Mouse (Mus musculus): Measurements from ENCODE around the gene Lsg1. TPM values are rescaled to one million over a fixed set of nuclear protein-coding genes. Genes with fewer than 3 reads are reported as not detected.

The Lsg1 gene
- polyA plus RNA-seq, 1 experiment from 2014 or later, result 65.0 TPM

- WGBS, result 85% methylated on average over 1 of the region's 1 CpGs
- ATAC-seq (ENCODE audit: insufficient number of reproducible peaks, insufficient read depth, low FRiP score, low read depth), result no peak
- H3K9me3 ChIP-seq (ENCODE audit: control insufficient read depth, low read depth, low read length), result no peaks in the 10 kb centered on the region
- no peaks in the 10 kb centered on the region for H3K27me3 ChIP-seq (ENCODE audit: control insufficient read depth, insufficient read depth, low read length)
- no peak overlapping the region for H3K9ac ChIP-seq (replicated peaks; ENCODE audit: low read depth, low read length)
- no peak overlapping the region for H3K4me2 ChIP-seq (replicated peaks; ENCODE audit: low read depth, low read length)
- no peaks in the 10 kb centered on the region for H3K36me3 ChIP-seq (ENCODE audit: control insufficient read depth, insufficient read depth, low read length)
- H3K4me1 ChIP-seq (ENCODE audit: control insufficient read depth, insufficient read depth, low read length), result 0 out of 2 replicates have a peak, but pooled peaks cover 4% of the 10 kb centered on the region
- H3K27ac ChIP-seq (ENCODE audit: low read length), result no peak overlapping the region
- H3K4me3 ChIP-seq (ENCODE audit: low read depth, low read length), result no peak overlapping the region
These were observed 52.3 kb downstream of the Lsg1 start for GRCm38 (mm10) chr16:30535075-30535474.

- H3K4me1 ChIP-seq (ENCODE audit: control insufficient read depth, insufficient read depth, low read length), result no peaks in the 10 kb centered on the region
- no peak overlapping the region for H3K9ac ChIP-seq (replicated peaks; ENCODE audit: low read depth, low read length)
- H3K36me3 ChIP-seq (ENCODE audit: control insufficient read depth, insufficient read depth, low read length), result peaks cover 2% of the 10 kb centered on the region; the same call in 1 of the 2 replicates
- H3K27ac ChIP-seq (ENCODE audit: low read length), result no peak overlapping the region
- no peak for ATAC-seq (ENCODE audit: insufficient number of reproducible peaks, insufficient read depth, low FRiP score, low read depth)
- H3K27me3 ChIP-seq (ENCODE audit: control insufficient read depth, insufficient read depth, low read length), result no peaks in the 10 kb centered on the region
- no peak overlapping the region for H3K4me2 ChIP-seq (replicated peaks; ENCODE audit: low read depth, low read length)
- WGBS, result 77% methylated on average over 4 of the region's 4 CpGs
- no peaks in the 10 kb centered on the region for H3K9me3 ChIP-seq (ENCODE audit: control insufficient read depth, low read depth, low read length)
- no peak overlapping the region for H3K4me3 ChIP-seq (ENCODE audit: low read depth, low read length)
These were observed 53.8 kb downstream of the Lsg1 start for GRCm38 (mm10) chr16:30533592-30533991.

GRCm38 (mm10) chr16:30532929-30533328 is 54.5 kb downstream of the Lsg1 start:
- WGBS, result 42% methylated on average over 1 of the region's 1 CpGs
- H3K27me3 ChIP-seq (ENCODE audit: control insufficient read depth, insufficient read depth, low read length), result no peaks in the 10 kb centered on the region
- H3K9ac ChIP-seq (replicated peaks; ENCODE audit: low read depth, low read length), result no peak overlapping the region
- H3K4me1 ChIP-seq (ENCODE audit: control insufficient read depth, insufficient read depth, low read length), result no peaks in the 10 kb centered on the region
- H3K9me3 ChIP-seq (ENCODE audit: control insufficient read depth, low read depth, low read length), result no peaks in the 10 kb centered on the region
- H3K4me3 ChIP-seq (ENCODE audit: low read depth, low read length), result no peak overlapping the region
- H3K27ac ChIP-seq (ENCODE audit: low read length), result no peak overlapping the region
- ATAC-seq (ENCODE audit: insufficient number of reproducible peaks, insufficient read depth, low FRiP score, low read depth), result no peak
- no peak overlapping the region for H3K4me2 ChIP-seq (replicated peaks; ENCODE audit: low read depth, low read length)
- peaks cover 2% of the 10 kb centered on the region; the same call in 1 of the 2 replicates for H3K36me3 ChIP-seq (ENCODE audit: control insufficient read depth, insufficient read depth, low read length)

GRCm38 (mm10) chr16:30531761-30532406 is 55.5 kb downstream of the Lsg1 start:
- Histone ChIP-seq H3K9me3 (ENCODE audit: control insufficient read depth, low read depth, low read length) (no peaks in the 10 kb centered on the region), H3K4me1 (ENCODE audit: control insufficient read depth, insufficient read depth, low read length) (no peaks in the 10 kb centered on the region), H3K36me3 (ENCODE audit: control insufficient read depth, insufficient read depth, low read length) (peaks cover 2% of the 10 kb centered on the region; the same call in 1 of the 2 replicates), H3K4me3 (ENCODE audit: low read depth, low read length) (no peak overlapping the region), H3K9ac (replicated peaks; ENCODE audit: low read depth, low read length) (no peak overlapping the region), H3K4me2 (replicated peaks; ENCODE audit: low read depth, low read length) (no peak overlapping the region), H3K27ac (ENCODE audit: low read length) (no peak overlapping the region), H3K27me3 (ENCODE audit: control insufficient read depth, insufficient read depth, low read length) (no peaks in the 10 kb centered on the region)
- 30% methylated on average over 20 of the region's 20 CpGs for WGBS
- 0 out of 2 replicates have a peak, but pooled peaks have one; percentile 23 for ATAC-seq (ENCODE audit: insufficient number of reproducible peaks, insufficient read depth, low FRiP score, low read depth)

GRCm38 (mm10) chr16:30530815-30531214 is 56.6 kb downstream of the Lsg1 start:
- Histone ChIP-seq H3K9ac (replicated peaks; ENCODE audit: low read depth, low read length) (no peak overlapping the region), H3K9me3 (ENCODE audit: control insufficient read depth, low read depth, low read length) (no peaks in the 10 kb centered on the region), H3K4me1 (ENCODE audit: control insufficient read depth, insufficient read depth, low read length) (no peaks in the 10 kb centered on the region), H3K27ac (ENCODE audit: low read length) (no peak overlapping the region), H3K36me3 (ENCODE audit: control insufficient read depth, insufficient read depth, low read length) (peaks cover 2% of the 10 kb centered on the region; the same call in 1 of the 2 replicates), H3K4me3 (ENCODE audit: low read depth, low read length) (no peak overlapping the region), H3K27me3 (ENCODE audit: control insufficient read depth, insufficient read depth, low read length) (no peaks in the 10 kb centered on the region), H3K4me2 (replicated peaks; ENCODE audit: low read depth, low read length) (no peak overlapping the region)
- WGBS, result 55% methylated on average over 4 of the region's 4 CpGs
- ATAC-seq (ENCODE audit: insufficient number of reproducible peaks, insufficient read depth, low FRiP score, low read depth), result no peak

- no peak overlapping the region for H3K27ac ChIP-seq (ENCODE audit: low read length)
- H3K9me3 ChIP-seq (ENCODE audit: control insufficient read depth, low read depth, low read length), result no peaks in the 10 kb centered on the region
- peaks cover 2% of the 10 kb centered on the region; the same call in 1 of the 2 replicates for H3K36me3 ChIP-seq (ENCODE audit: control insufficient read depth, insufficient read depth, low read length)
- H3K27me3 ChIP-seq (ENCODE audit: control insufficient read depth, insufficient read depth, low read length), result no peaks in the 10 kb centered on the region
- no peak overlapping the region for H3K4me3 ChIP-seq (ENCODE audit: low read depth, low read length)
- ATAC-seq (ENCODE audit: insufficient number of reproducible peaks, insufficient read depth, low FRiP score, low read depth), result no peak
- H3K4me1 ChIP-seq (ENCODE audit: control insufficient read depth, insufficient read depth, low read length), result no peaks in the 10 kb centered on the region
- 87% methylated on average over 8 of the region's 8 CpGs for WGBS
- H3K4me2 ChIP-seq (replicated peaks; ENCODE audit: low read depth, low read length), result no peak overlapping the region
- no peak overlapping the region for H3K9ac ChIP-seq (replicated peaks; ENCODE audit: low read depth, low read length)
These were observed 59.0 kb downstream of the Lsg1 start for GRCm38 (mm10) chr16:30528386-30528785.

GRCm38 (mm10) chr16:30527889-30528288 is 59.5 kb downstream of the Lsg1 start:
- no peak overlapping the region for H3K4me3 ChIP-seq (ENCODE audit: low read depth, low read length)
- H3K4me2 ChIP-seq (replicated peaks; ENCODE audit: low read depth, low read length), result no peak overlapping the region
- no peaks in the 10 kb centered on the region for H3K27me3 ChIP-seq (ENCODE audit: control insufficient read depth, insufficient read depth, low read length)
- no peak for ATAC-seq (ENCODE audit: insufficient number of reproducible peaks, insufficient read depth, low FRiP score, low read depth)
- H3K9me3 ChIP-seq (ENCODE audit: control insufficient read depth, low read depth, low read length), result no peaks in the 10 kb centered on the region
- 76% methylated on average over 2 of the region's 2 CpGs for whole genome bisulfite sequencing
- no peak overlapping the region for H3K27ac ChIP-seq (ENCODE audit: low read length)
- H3K9ac ChIP-seq (replicated peaks; ENCODE audit: low read depth, low read length), result no peak overlapping the region
- H3K36me3 ChIP-seq (ENCODE audit: control insufficient read depth, insufficient read depth, low read length), result peaks cover 2% of the 10 kb centered on the region; the same call in 1 of the 2 replicates
- no peaks in the 10 kb centered on the region for H3K4me1 ChIP-seq (ENCODE audit: control insufficient read depth, insufficient read depth, low read length)

GRCm38 (mm10) chr16:30525756-30526155 is 61.6 kb downstream of the Lsg1 start:
- Histone ChIP-seq H3K4me3 (ENCODE audit: low read depth, low read length) (no peak overlapping the region), H3K27ac (ENCODE audit: low read length) (no peak overlapping the region), H3K4me2 (replicated peaks; ENCODE audit: low read depth, low read length) (no peak overlapping the region), H3K4me1 (ENCODE audit: control insufficient read depth, insufficient read depth, low read length) (no peaks in the 10 kb centered on the region), H3K36me3 (ENCODE audit: control insufficient read depth, insufficient read depth, low read length) (peaks cover 2% of the 10 kb centered on the region; the same call in 1 of the 2 replicates), H3K9me3 (ENCODE audit: control insufficient read depth, low read depth, low read length) (no peaks in the 10 kb centered on the region), H3K27me3 (ENCODE audit: control insufficient read depth, insufficient read depth, low read length) (no peaks in the 10 kb centered on the region), H3K9ac (replicated peaks; ENCODE audit: low read depth, low read length) (no peak overlapping the region)
- 70% methylated on average over 13 of the region's 14 CpGs for WGBS
- ATAC-seq (ENCODE audit: insufficient number of reproducible peaks, insufficient read depth, low FRiP score, low read depth), result no peak

- Histone ChIP-seq H3K27ac (ENCODE audit: low read length) (no peak overlapping the region), H3K9ac (replicated peaks; ENCODE audit: low read depth, low read length) (no peak overlapping the region), H3K36me3 (ENCODE audit: control insufficient read depth, insufficient read depth, low read length) (peaks cover 2% of the 10 kb centered on the region; the same call in 1 of the 2 replicates), H3K4me3 (ENCODE audit: low read depth, low read length) (no peak overlapping the region), H3K27me3 (ENCODE audit: control insufficient read depth, insufficient read depth, low read length) (no peaks in the 10 kb centered on the region), H3K4me2 (replicated peaks; ENCODE audit: low read depth, low read length) (no peak overlapping the region), H3K9me3 (ENCODE audit: control insufficient read depth, low read depth, low read length) (no peaks in the 10 kb centered on the region), H3K4me1 (ENCODE audit: control insufficient read depth, insufficient read depth, low read length) (no peaks in the 10 kb centered on the region)
- WGBS, result 94% methylated on average over 6 of the region's 6 CpGs
- ATAC-seq (ENCODE audit: insufficient number of reproducible peaks, insufficient read depth, low FRiP score, low read depth), result no peak
These were observed 62.9 kb downstream of the Lsg1 start for GRCm38 (mm10) chr16:30524481-30524880.
